Mouse (Mus musculus): ENCODE measurements at regions not wholly inside any gene's neighbourhood (a gene's known extent, or its start where the extent isn't known, plus 50 kb on each side); places are given as distances from the start of the nearest gene placed in this dataset.

DNA sequence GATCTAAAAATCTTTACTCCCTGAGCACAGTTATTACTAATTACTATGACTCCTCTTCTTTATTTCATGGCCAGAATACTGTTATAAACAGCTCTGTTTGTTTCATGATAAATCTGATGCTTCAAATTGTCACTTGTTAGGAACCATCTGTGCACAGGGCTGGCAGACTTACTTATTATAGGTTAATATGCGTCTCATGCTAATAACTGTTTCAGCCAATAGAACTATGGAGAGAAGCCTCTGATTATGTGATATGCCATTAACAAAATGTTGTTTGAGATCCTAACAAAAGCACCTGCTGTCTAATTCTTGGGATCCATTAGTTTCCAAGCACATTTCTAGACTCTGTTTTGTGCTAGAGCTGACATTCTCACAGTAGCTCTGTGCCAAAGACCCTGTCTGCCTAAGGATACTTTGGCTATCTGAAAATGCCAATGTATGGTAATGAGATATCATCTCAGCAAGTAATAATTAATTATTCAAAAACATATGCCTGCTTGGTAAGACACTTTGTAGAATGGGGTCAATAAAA lies 318.1 kb downstream of the Grb14 start:
- no peak overlapping the region for H3K27ac ChIP-seq (ENCODE audit: insufficient read depth, low read length)
- H3K4me1 ChIP-seq (ENCODE audit: control insufficient read depth, insufficient read depth, low read length) = no peaks in the 10 kb centered on the region
- no peaks in the 10 kb centered on the region for H3K27me3 ChIP-seq (ENCODE audit: control insufficient read depth, insufficient read depth, low read length, poor library complexity, severe bottlenecking)
- H3K9me3 ChIP-seq (replicated peaks; ENCODE audit: control insufficient read depth, insufficient read depth, low read length, poor library complexity, severe bottlenecking) = peaks cover 4% of the 10 kb centered on the region; the same call in 1 of the 2 replicates
- H3K36me3 ChIP-seq (ENCODE audit: control insufficient read depth, insufficient read depth, low read length, poor library complexity, severe bottlenecking) = no peaks in the 10 kb centered on the region
- TF ChIP-seq CTCF (IDR thresholded peaks at IDR 0.05; ENCODE audit: low read depth, low read length) = no peak
- no peak for TF ChIP-seq EP300 (IDR thresholded peaks at IDR 0.05; ENCODE audit: insufficient read depth, low read depth, low read length)
- no peak for TF ChIP-seq POLR2A (IDR thresholded peaks at IDR 0.05; ENCODE audit: insufficient read depth, low read length)
- no peak overlapping the region for H3K4me3 ChIP-seq (ENCODE audit: low read depth, low read length)
- no peak overlapping the region for H3K9ac ChIP-seq (ENCODE audit: low read depth, poor library complexity, severe bottlenecking)

DNA sequence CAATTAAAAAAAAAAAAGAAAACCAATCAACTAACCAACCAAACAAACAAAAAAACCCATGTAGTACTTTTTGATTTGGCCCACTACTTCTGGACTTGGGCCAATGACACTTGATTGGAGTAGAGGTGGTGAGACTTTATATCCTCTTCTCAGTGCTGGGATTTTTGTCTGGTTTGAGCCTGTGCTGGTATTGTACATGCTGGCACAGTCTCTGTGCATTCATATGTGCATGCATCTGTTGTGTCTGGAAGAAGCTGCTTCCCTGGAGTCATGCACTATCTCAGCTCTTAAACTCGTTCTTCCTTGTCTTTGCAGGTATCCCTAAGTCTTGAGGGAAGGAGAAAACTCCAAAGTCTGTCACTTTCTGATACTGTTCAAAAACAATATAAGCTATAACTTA lies 328.8 kb downstream of the Grb14 start:
- H3K27me3 ChIP-seq (ENCODE audit: control insufficient read depth, insufficient read depth, low read length, poor library complexity, severe bottlenecking) = no peaks in the 10 kb centered on the region
- H3K4me3 ChIP-seq (ENCODE audit: low read depth, low read length) = no peak overlapping the region
- H3K9me3 ChIP-seq (replicated peaks; ENCODE audit: control insufficient read depth, insufficient read depth, low read length, poor library complexity, severe bottlenecking) = no peaks in the 10 kb centered on the region; the same call in 1 of the 2 replicates
- H3K27ac ChIP-seq (ENCODE audit: insufficient read depth, low read length) = no peak overlapping the region
- no peak overlapping the region for H3K9ac ChIP-seq (ENCODE audit: low read depth, poor library complexity, severe bottlenecking)
- TF ChIP-seq POLR2A (IDR thresholded peaks at IDR 0.05; ENCODE audit: insufficient read depth, low read length) = no peak
- TF ChIP-seq CTCF (IDR thresholded peaks at IDR 0.05; ENCODE audit: low read depth, low read length) = no peak
- no peak for TF ChIP-seq EP300 (IDR thresholded peaks at IDR 0.05; ENCODE audit: insufficient read depth, low read depth, low read length)
- H3K4me1 ChIP-seq (ENCODE audit: control insufficient read depth, insufficient read depth, low read length) = no peaks in the 10 kb centered on the region
- H3K36me3 ChIP-seq (ENCODE audit: control insufficient read depth, insufficient read depth, low read length, poor library complexity, severe bottlenecking) = no peaks in the 10 kb centered on the region

DNA sequence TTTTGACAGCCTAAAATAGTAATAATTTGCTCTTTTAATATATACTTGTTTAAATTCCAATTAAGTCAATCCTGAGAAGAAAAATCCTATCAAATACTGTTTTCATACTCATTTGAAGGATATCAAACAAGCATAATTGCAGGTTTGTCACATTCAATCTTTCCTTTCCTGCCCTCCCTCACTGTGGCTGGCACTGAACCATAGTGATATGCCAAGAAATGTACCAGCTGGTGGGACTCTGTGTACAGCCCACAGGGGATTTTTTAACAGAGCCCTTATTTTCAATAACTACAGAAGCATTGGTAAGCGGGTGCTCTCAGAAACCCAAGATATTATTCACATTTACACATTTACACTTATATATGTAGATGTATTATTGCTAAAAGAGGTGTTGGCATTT lies 333.3 kb downstream of the Grb14 start:
- Histone ChIP-seq H3K27ac (ENCODE audit: insufficient read depth, low read length) (no peak overlapping the region), H3K9ac (ENCODE audit: low read depth, poor library complexity, severe bottlenecking) (no peak overlapping the region), H3K4me3 (ENCODE audit: low read depth, low read length) (no peak overlapping the region), H3K4me1 (ENCODE audit: control insufficient read depth, insufficient read depth, low read length) (no peaks in the 10 kb centered on the region), H3K27me3 (ENCODE audit: control insufficient read depth, insufficient read depth, low read length, poor library complexity, severe bottlenecking) (no peaks in the 10 kb centered on the region), H3K36me3 (ENCODE audit: control insufficient read depth, insufficient read depth, low read length, poor library complexity, severe bottlenecking) (no peaks in the 10 kb centered on the region), H3K9me3 (replicated peaks; ENCODE audit: control insufficient read depth, insufficient read depth, low read length, poor library complexity, severe bottlenecking) (no peaks in the 10 kb centered on the region)
- no peak for TF ChIP-seq CTCF (IDR thresholded peaks at IDR 0.05; ENCODE audit: low read depth, low read length)
- TF ChIP-seq EP300 (IDR thresholded peaks at IDR 0.05; ENCODE audit: insufficient read depth, low read depth, low read length) = no peak
- TF ChIP-seq POLR2A (IDR thresholded peaks at IDR 0.05; ENCODE audit: insufficient read depth, low read length) = no peak

DNA sequence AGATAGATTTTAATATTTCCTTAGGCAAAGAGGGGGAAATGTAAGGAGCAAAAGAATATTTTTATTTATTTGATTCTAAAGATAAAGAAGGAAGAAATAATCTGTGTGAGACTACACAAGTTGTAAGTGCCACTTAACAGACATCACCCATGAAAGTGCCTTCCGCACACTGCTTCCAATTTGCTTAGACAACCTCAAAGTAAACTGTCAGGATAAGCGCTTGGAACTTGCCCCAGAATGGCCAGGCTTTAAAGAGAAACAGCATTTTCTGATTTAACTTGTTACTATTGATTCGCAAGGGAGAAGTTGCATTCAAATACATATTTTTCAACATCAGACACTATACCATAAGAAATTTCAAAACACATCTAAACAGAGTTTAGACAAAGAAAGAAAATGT lies 333.8 kb downstream of the Grb14 start:
- no peak overlapping the region for H3K4me3 ChIP-seq (ENCODE audit: low read depth, low read length)

DNA sequence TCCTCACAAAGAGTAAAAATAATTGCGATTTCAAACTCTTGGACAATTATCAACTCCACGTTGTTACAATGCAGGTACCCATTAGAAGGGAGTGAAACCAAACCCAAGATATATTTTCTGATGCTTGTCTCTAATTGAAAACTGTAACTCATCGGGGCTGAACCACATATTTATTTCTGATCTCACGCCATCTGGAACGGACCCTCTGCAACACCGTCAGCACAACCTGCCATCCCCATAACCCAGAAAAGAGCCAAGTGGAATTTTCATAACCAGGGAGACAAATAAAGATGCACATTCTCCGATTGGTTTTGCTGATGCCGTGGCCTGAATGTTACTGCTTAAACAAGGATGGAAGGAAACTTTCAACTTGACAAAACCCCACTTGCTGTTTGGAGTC lies 338.0 kb downstream of the Grb14 start:
- Histone ChIP-seq H3K9me3 (replicated peaks; ENCODE audit: control insufficient read depth, insufficient read depth, low read length, poor library complexity, severe bottlenecking) (no peaks in the 10 kb centered on the region), H3K36me3 (ENCODE audit: control insufficient read depth, insufficient read depth, low read length, poor library complexity, severe bottlenecking) (no peaks in the 10 kb centered on the region), H3K27ac (ENCODE audit: insufficient read depth, low read length) (no peak overlapping the region), H3K27me3 (ENCODE audit: control insufficient read depth, insufficient read depth, low read length, poor library complexity, severe bottlenecking) (no peaks in the 10 kb centered on the region), H3K9ac (ENCODE audit: low read depth, poor library complexity, severe bottlenecking) (no peak overlapping the region), H3K4me3 (ENCODE audit: low read depth, low read length) (no peak overlapping the region), H3K4me1 (ENCODE audit: control insufficient read depth, insufficient read depth, low read length) (no peaks in the 10 kb centered on the region)
- TF ChIP-seq CTCF (IDR thresholded peaks at IDR 0.05; ENCODE audit: low read depth, low read length) (no peak), EP300 (IDR thresholded peaks at IDR 0.05; ENCODE audit: insufficient read depth, low read depth, low read length) (no peak), POLR2A (IDR thresholded peaks at IDR 0.05; ENCODE audit: insufficient read depth, low read length) (no peak)

More for the DNA sequence above, 333.8 kb downstream of the Grb14 start:
- no peak for TF ChIP-seq CTCF (IDR thresholded peaks at IDR 0.05; ENCODE audit: low read depth, low read length)
- no peak for TF ChIP-seq POLR2A (IDR thresholded peaks at IDR 0.05; ENCODE audit: insufficient read depth, low read length)
- no peak for TF ChIP-seq EP300 (IDR thresholded peaks at IDR 0.05; ENCODE audit: insufficient read depth, low read depth, low read length)
- H3K36me3 ChIP-seq (ENCODE audit: control insufficient read depth, insufficient read depth, low read length, poor library complexity, severe bottlenecking) = no peaks in the 10 kb centered on the region
- no peaks in the 10 kb centered on the region for H3K4me1 ChIP-seq (ENCODE audit: control insufficient read depth, insufficient read depth, low read length)
- no peaks in the 10 kb centered on the region for H3K9me3 ChIP-seq (replicated peaks; ENCODE audit: control insufficient read depth, insufficient read depth, low read length, poor library complexity, severe bottlenecking)
- no peaks in the 10 kb centered on the region for H3K27me3 ChIP-seq (ENCODE audit: control insufficient read depth, insufficient read depth, low read length, poor library complexity, severe bottlenecking)
- no peak overlapping the region for H3K9ac ChIP-seq (ENCODE audit: low read depth, poor library complexity, severe bottlenecking)
- no peak overlapping the region for H3K27ac ChIP-seq (ENCODE audit: insufficient read depth, low read length)

DNA sequence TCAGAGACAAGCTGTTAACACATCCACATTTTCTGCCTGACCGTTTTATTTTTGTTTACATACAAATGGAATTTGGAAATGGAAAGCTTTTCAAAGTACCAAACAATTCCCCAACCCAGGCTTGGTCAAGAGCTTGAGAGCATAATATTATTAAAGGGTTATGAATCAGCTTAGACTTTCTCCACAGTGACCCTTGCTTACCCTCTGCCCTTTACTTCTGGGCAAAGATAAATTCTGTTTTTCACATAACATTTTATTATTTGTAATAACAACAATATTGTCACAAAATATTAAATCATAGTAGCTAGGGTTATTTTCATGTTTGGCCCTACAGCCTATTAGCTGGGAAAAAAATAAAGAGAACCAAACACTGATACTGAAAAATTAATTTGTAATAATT lies 375.2 kb downstream of the Grb14 start:
- H3K36me3 ChIP-seq (ENCODE audit: control insufficient read depth, insufficient read depth, low read length, poor library complexity, severe bottlenecking) = no peaks in the 10 kb centered on the region
- no peaks in the 10 kb centered on the region for H3K9me3 ChIP-seq (replicated peaks; ENCODE audit: control insufficient read depth, insufficient read depth, low read length, poor library complexity, severe bottlenecking)
- no peak overlapping the region for H3K27ac ChIP-seq (ENCODE audit: insufficient read depth, low read length)
- no peak overlapping the region for H3K4me3 ChIP-seq (ENCODE audit: low read depth, low read length)
- H3K27me3 ChIP-seq (ENCODE audit: control insufficient read depth, insufficient read depth, low read length, poor library complexity, severe bottlenecking) = no peaks in the 10 kb centered on the region
- H3K4me1 ChIP-seq (ENCODE audit: control insufficient read depth, insufficient read depth, low read length) = no peaks in the 10 kb centered on the region
- TF ChIP-seq POLR2A (IDR thresholded peaks at IDR 0.05; ENCODE audit: insufficient read depth, low read length) (no peak), EP300 (IDR thresholded peaks at IDR 0.05; ENCODE audit: insufficient read depth, low read depth, low read length) (no peak), CTCF (IDR thresholded peaks at IDR 0.05; ENCODE audit: low read depth, low read length) (no peak)
- no peak overlapping the region for H3K9ac ChIP-seq (ENCODE audit: low read depth, poor library complexity, severe bottlenecking)

Data from ES-Bruce4 (cell line).